Mouse (Mus musculus) MEL (cell line): ENCODE data around the gene Wnt7b. TPM values are rescaled to one million over a fixed set of nuclear protein-coding genes. Genes with fewer than 3 reads are reported as not detected.

Experiments
- DNase-seq: peaks from one replicate; pipeline ENCODE4 v3.0.0; 2011; ENCODE audit warnings: low read depth, low spot score
- H3K27ac ChIP-seq: 2 replicates; pipeline ENCODE4 v1.5.1; 2012; ENCODE audit warnings: low read depth, mild to moderate bottlenecking, control low read depth, low read length, moderate library complexity; ENCODE audit not compliant: control insufficient read depth
- H3K27me3 ChIP-seq, 2 experiments: fragments of 150-350 bp in 1 of 2; sonication (generic) in 1 of 2; 2 replicates each; pipeline ENCODE4 v1.6.1; 2012; ENCODE audit warnings: low read length in 2 of 2, mild to moderate bottlenecking in 2 of 2, improper control_type of control experiment in 1 of 2, moderate library complexity in 1 of 2; ENCODE audit not compliant: insufficient read depth in 2 of 2, control insufficient read depth in 1 of 2
- H3K36me3 ChIP-seq, 2 experiments: 2 replicates each; pipeline ENCODE4 v1.6.1; 2012 to 2014; ENCODE audit warnings: low read length in 2 of 2, improper control_type of control experiment in 1 of 2, inconsistent platforms in 1 of 2, mild to moderate bottlenecking in 1 of 2; ENCODE audit not compliant: insufficient read depth in 2 of 2, control insufficient read depth in 1 of 2
- H3K4me1 ChIP-seq, 2 experiments: fragments of 150-350 bp in 1 of 2; sonication (generic) in 1 of 2; 2 replicates each; pipeline ENCODE4 v1.6.1; 2012; ENCODE audit warnings: low read length in 2 of 2, improper control_type of control experiment in 1 of 2, mild to moderate bottlenecking in 1 of 2; ENCODE audit not compliant: insufficient read depth in 2 of 2, control insufficient read depth in 1 of 2
- H3K4me3 ChIP-seq, 2 experiments: fragments of 150-350 bp in 1 of 2; sonication (generic) in 1 of 2; 2 replicates each; pipeline ENCODE4 v1.5.1; 2012; ENCODE audit warnings: low read depth in 2 of 2, low read length in 2 of 2, mild to moderate bottlenecking in 2 of 2, moderate library complexity in 2 of 2, control low read depth in 1 of 2, improper control_type of control experiment in 1 of 2; ENCODE audit not compliant: control insufficient read depth in 1 of 2, insufficient read depth in 1 of 2
- H3K79me2 ChIP-seq: 2 replicates; pipeline ENCODE4 v1.6.1; 2012; ENCODE audit warnings: mild to moderate bottlenecking, low read length, moderate library complexity; ENCODE audit not compliant: control insufficient read depth, poor library complexity, insufficient read depth
- H3K9ac ChIP-seq: 2 replicates; pipeline ENCODE4 v1.6.1; 2012; ENCODE audit warnings: low read depth, mild to moderate bottlenecking, control low read depth, low read length, moderate library complexity; ENCODE audit not compliant: control insufficient read depth, poor library complexity, severe bottlenecking
- H3K9me3 ChIP-seq: fragments of 150-350 bp; sonication (generic); replicated peaks from 2 replicates; pipeline ENCODE4 v1.6.1; 2012; ENCODE audit warnings: mild to moderate bottlenecking, low read length, improper control_type of control experiment, moderate library complexity; ENCODE audit not compliant: insufficient read depth
- CHD1 ChIP-seq: IDR thresholded peaks from 2 replicates; pipeline ENCODE4 v1.6.1; 2012; ENCODE audit warnings: low read depth, mild to moderate bottlenecking, inconsistent platforms, low read length, improper control_type of control experiment
- EP300 ChIP-seq, 2 experiments: IDR thresholded peaks; 2 replicates each; pipeline ENCODE4 v1.6.1; 2011; ENCODE audit warnings: improper control_type of control experiment in 2 of 2, low read length in 2 of 2, low read depth in 1 of 2, mild to moderate bottlenecking in 1 of 2
- ETS1 ChIP-seq: IDR thresholded peaks from 2 replicates; pipeline ENCODE4 v1.6.1; 2012; ENCODE audit warnings: low read depth, mild to moderate bottlenecking, inconsistent platforms, low read length, improper control_type of control experiment, moderate library complexity
- GABPA ChIP-seq: IDR thresholded peaks from 2 replicates; pipeline ENCODE4 v1.6.1; 2012; ENCODE audit warnings: low read depth, mild to moderate bottlenecking, inconsistent platforms, low read length, improper control_type of control experiment, moderate library complexity
- MAFK ChIP-seq: IDR thresholded peaks from 2 replicates; pipeline ENCODE4 v1.6.1; 2011; ENCODE audit warnings: low read depth, mild to moderate bottlenecking, low read length, improper control_type of control experiment, borderline replicate concordance
- MAX ChIP-seq: IDR thresholded peaks from 2 replicates; pipeline ENCODE4 v1.6.1; 2011; ENCODE audit warnings: low read length, improper control_type of control experiment
- MAZ ChIP-seq: IDR thresholded peaks from 2 replicates; pipeline ENCODE4 v1.6.1; 2012; ENCODE audit warnings: low read depth, mild to moderate bottlenecking, inconsistent platforms, low read length, improper control_type of control experiment
- MEF2A ChIP-seq: IDR thresholded peaks from 2 replicates; pipeline ENCODE4 v1.6.1; 2014; ENCODE audit warnings: low read depth, mild to moderate bottlenecking, inconsistent platforms, low read length, improper control_type of control experiment; ENCODE audit not compliant: poor library complexity, insufficient replicate concordance, severe bottlenecking; ENCODE audit errors: extremely low read depth
- NRF1 ChIP-seq: IDR thresholded peaks from 2 replicates; pipeline ENCODE4 v1.6.1; 2014; ENCODE audit warnings: low read depth, mild to moderate bottlenecking, inconsistent platforms, low read length, improper control_type of control experiment, moderate library complexity; ENCODE audit not compliant: poor library complexity, insufficient read depth, severe bottlenecking
- POLR2A ChIP-seq, 2 experiments: IDR thresholded peaks; 2 replicates each; pipeline ENCODE4 v1.6.1; 2011 to 2012; ENCODE audit warnings: low read length in 2 of 2, mild to moderate bottlenecking in 2 of 2, control low read depth in 1 of 2, improper control_type of control experiment in 1 of 2, low read depth in 1 of 2, moderate library complexity in 1 of 2; ENCODE audit not compliant: control insufficient read depth in 1 of 2, insufficient read depth in 1 of 2, poor library complexity in 1 of 2
- TBP ChIP-seq: IDR thresholded peaks from 2 replicates; pipeline ENCODE4 v1.8.0; 2011; ENCODE audit warnings: low read depth, low read length, improper control_type of control experiment
- TCF12 ChIP-seq: IDR thresholded peaks from 2 replicates; pipeline ENCODE4 v1.6.1; 2014; ENCODE audit warnings: low read depth, mild to moderate bottlenecking, inconsistent platforms, low read length, improper control_type of control experiment, moderate library complexity
- UBTF ChIP-seq: IDR thresholded peaks from 2 replicates; pipeline ENCODE4 v1.6.1; 2012; ENCODE audit warnings: low read depth, mild to moderate bottlenecking, inconsistent platforms, low read length, improper control_type of control experiment, moderate library complexity, borderline replicate concordance; ENCODE audit not compliant: insufficient read depth
- USF1 ChIP-seq: IDR thresholded peaks from 2 replicates; pipeline ENCODE4 v1.6.1; 2014; ENCODE audit warnings: low read depth, mild to moderate bottlenecking, inconsistent platforms, low read length, improper control_type of control experiment, moderate library complexity
- ZC3H11A ChIP-seq: IDR thresholded peaks from 2 replicates; pipeline ENCODE4 v1.6.1; 2012; ENCODE audit warnings: low read depth, mild to moderate bottlenecking, inconsistent platforms, low read length, improper control_type of control experiment
- ZKSCAN1 ChIP-seq: IDR thresholded peaks from 2 replicates; pipeline ENCODE4 v1.6.1; 2012; ENCODE audit warnings: low read depth, mild to moderate bottlenecking, inconsistent platforms, low read length, improper control_type of control experiment, moderate library complexity
- ZMIZ1 ChIP-seq: IDR thresholded peaks from 2 replicates; pipeline ENCODE4 v1.6.1; 2012; ENCODE audit warnings: low read depth, mild to moderate bottlenecking, inconsistent platforms, low read length, improper control_type of control experiment, moderate library complexity
- polyA plus RNA-seq, 2 experiments: library from polyadenylated mRNA; stranded (reverse) in 1 of 2; unstranded in 1 of 2; fragments of >175 nt in 1 of 2; fragments of >200 nt in 1 of 2; gene quantifications; 2 replicates each; pipeline versions ENCODE4 v1.2.1 to v1.2.4; 2012; ENCODE audit warnings: low replicate concordance in 2 of 2, low read depth in 1 of 2; ENCODE audit not compliant: insufficient read length in 2 of 2, insufficient read depth in 1 of 2, missing spikeins in 1 of 2
- total RNA-seq: library from RNA; depleted of rRNA; stranded (reverse); fragments of 300-350 nt; gene quantifications from 2 replicates; pipeline ENCODE4 v1.2.3, GENCODE M21; 2012

Wnt7b gene
- total and polyA plus RNA-seq, 3 experiments, result not detected

DNA sequence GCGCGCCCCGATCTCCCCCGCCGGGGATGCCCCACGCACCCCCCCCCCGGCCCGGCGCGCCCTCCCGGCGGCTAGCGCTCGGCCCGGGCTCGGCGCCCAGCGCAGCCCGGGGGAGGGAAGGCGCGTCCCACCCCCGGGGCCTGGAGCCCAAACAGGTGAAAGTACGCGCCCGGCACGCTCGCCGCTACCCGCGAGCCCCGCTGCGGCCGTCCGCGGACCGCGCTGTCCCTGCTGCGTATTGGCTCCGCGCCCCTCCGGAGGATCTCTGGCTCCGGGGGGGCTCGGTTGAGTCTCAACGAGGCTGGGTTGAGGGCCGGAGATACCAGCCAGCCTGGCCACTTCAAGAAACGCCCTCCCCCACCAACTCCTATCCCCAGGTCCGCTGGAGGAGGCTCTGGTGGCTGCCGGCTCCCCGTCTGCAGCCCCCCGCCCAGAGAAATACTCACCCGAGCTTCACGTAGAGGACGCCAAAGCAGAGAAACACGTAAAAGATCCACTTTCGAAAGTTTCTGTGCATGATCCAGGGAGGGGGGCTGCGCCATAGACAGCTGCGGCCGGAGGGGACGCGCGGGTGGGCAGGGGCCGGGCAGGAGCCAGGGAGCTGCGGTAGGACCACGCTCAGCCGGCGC is 1.2 kb downstream of the Wnt7b start (continued):
- no peak for TF ChIP-seq ZKSCAN1
- TF ChIP-seq, all 39 proteins: peak for 0

DNA sequence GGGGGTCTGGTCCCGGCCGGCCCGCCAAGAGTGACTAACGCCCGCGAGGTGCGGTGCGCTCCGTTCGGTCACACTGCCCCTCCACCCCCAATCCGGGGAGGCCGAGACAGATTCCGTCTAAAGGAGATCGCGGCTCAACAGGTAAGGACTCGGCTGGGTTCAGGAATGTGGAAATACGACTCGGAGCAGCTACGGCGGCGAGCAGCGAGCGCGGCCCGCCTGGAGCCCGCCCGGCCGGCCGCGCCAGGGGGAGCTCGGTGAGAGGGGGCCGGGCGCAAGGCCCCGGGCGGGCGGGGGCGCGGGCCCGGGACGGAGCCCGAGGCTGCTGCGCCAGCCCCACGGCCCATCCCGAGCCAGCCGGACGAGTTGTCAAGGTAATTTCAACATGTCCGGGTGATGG is 1.8 kb downstream of the Wnt7b start:
- TF ChIP-seq TCF12 (no peak), EP300 (IDR thresholded peaks at IDR 0.05; ENCODE audit: low read depth in 1 of 2, low read length in 2 of 2) (no peak), GABPA (no peak), MAFK (no peak), ETS1 (no peak), NRF1 (no peak)
- Histone ChIP-seq H3K4me1 (no peaks in the 10 kb centered on the region), H3K4me3 (no peak overlapping the region), H3K9me3 (no peaks in the 10 kb centered on the region), H3K79me2 (no peaks in the 10 kb centered on the region), H3K9ac (no peak overlapping the region), H3K27me3 (no peaks in the 10 kb centered on the region), H3K36me3 (no peaks in the 10 kb centered on the region), H3K27ac (no peak overlapping the region)
- DNase-seq, result no peak

DNA sequence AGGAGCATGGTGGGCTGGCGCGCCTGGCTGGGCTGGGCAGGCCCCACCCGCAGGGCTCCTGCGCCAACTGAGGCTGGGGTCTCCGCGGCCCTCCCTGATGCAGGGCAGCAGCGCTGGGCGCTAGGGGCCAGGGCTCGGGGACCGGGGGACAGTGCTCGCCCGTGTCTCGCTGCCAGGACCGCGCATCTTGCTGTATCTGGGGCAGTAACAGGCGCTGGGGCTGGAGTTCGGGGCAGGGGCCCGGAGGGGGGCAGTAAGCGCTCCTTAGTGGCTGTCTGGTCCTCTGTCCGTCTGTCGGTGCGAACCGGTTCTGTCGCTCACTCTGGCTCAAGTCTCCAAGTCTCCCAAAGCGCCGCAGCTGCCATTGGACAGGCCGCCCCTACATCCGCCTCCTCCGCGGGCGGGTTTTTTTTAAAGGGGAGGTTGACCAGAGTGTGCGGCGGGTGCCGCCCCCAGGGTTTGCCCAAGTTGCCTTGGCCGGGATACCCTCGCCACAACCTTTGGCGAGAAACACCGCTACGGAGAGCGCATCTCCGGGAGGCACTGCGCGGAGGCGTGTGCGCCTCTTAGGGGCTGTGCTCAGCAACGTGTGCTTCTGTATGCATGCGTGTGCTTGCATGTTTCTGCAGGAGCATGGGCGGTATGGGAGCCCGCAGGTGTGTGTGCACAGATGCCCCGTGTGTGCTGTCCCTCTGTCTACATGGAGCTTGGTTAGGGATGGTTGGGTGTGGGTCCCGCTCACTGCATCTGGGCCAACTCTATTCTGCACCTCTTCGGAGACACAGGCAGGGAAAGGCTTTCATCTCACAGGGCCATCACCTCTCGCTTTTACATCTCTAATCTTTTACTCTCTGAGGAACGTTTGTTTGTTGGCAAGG is 4.5 kb downstream of the Wnt7b start:
- Histone ChIP-seq H3K9me3 (no peaks in the 10 kb centered on the region), H3K9ac (no peak overlapping the region), H3K4me3 (no peak overlapping the region), H3K27me3 (no peaks in the 10 kb centered on the region), H3K79me2 (no peaks in the 10 kb centered on the region), H3K4me1 (no peaks in the 10 kb centered on the region), H3K27ac (no peak overlapping the region), H3K36me3 (no peaks in the 10 kb centered on the region)
- DNase-seq, result no peak
- TF ChIP-seq MAX (no peak), POLR2A (IDR thresholded peaks at IDR 0.05; ENCODE audit: control insufficient read depth in 1 of 2, insufficient read depth in 1 of 2, low read depth in 1 of 2, low read length in 2 of 2, poor library complexity in 1 of 2) (no peak), ZMIZ1 (no peak), TBP (no peak), USF1 (no peak), EP300 (IDR thresholded peaks at IDR 0.05; ENCODE audit: low read depth in 1 of 2, low read length in 2 of 2) (no peak), MEF2A (no peak), ZC3H11A (no peak), ZKSCAN1 (no peak), UBTF (no peak), ETS1 (no peak), CHD1 (no peak), MAZ (no peak)
